9 mouse cellular contexts compared by ENCODE assay signal in genomic region chr19:60341485-60341884, GRCm38 (mm10).
A peak's percentile ranks its signal among the peaks of the same experiment; 100 is the strongest.
DNase-seq lines count a peak whose midpoint lies in the region; ATAC-seq and TF ChIP-seq lines count a peak whose summit lies in the region.
"Had no signal": no experiment of that assay in that cellular context is flagged by ENCODE, and none has a peak within 500 bp of the region (broad histone marks: within the 10 kb centered on the region; RNA-seq: fewer than 3 reads in every experiment).

No protein-coding gene starts in this region.

- no peak for TF ChIP-seq POLR2A in heart, adult 2 months (IDR thresholded peaks at IDR 0.05; ENCODE audit: insufficient read depth, low read depth, low read length)
- no peak for TF ChIP-seq POLR2A in ES-Bruce4 (IDR thresholded peaks at IDR 0.05; ENCODE audit: insufficient read depth, low read length)

- no peak for ATAC-seq in heart, embryonic 12.5 days (ENCODE audit: insufficient number of reproducible peaks, low FRiP score)

- H3K27me3 ChIP-seq in heart, adult 2 months (ENCODE audit: control insufficient read depth, insufficient read depth, low read length) = no peaks in the 10 kb centered on the region
- H3K27me3 ChIP-seq in heart, embryonic 12.5 days (replicated peaks) = no peaks in the 10 kb centered on the region
- no peaks in the 10 kb centered on the region for H3K27me3 ChIP-seq in ES-Bruce4 (ENCODE audit: control insufficient read depth, insufficient read depth, low read length, poor library complexity, severe bottlenecking)
- H3K27me3 ChIP-seq: embryonic facial prominence, embryonic 12.5 days had no signal

- no peak overlapping the region for H3K4me3 ChIP-seq in heart, adult 2 months
- no peak overlapping the region for H3K4me3 ChIP-seq in heart, embryonic 12.5 days
- H3K4me3 ChIP-seq in ES-Bruce4 (ENCODE audit: low read depth, low read length) = no peak overlapping the region
- no peak overlapping the region for H3K4me3 ChIP-seq in layer of hippocampus, adult 2 months
- H3K4me3 ChIP-seq: embryonic facial prominence, embryonic 12.5 days had no signal

- no peaks in the 10 kb centered on the region for H3K9me3 ChIP-seq in heart, embryonic 12.5 days (replicated peaks)
- no peaks in the 10 kb centered on the region for H3K9me3 ChIP-seq in ES-Bruce4 (replicated peaks; ENCODE audit: control insufficient read depth, insufficient read depth, low read length, poor library complexity, severe bottlenecking)
- H3K9me3 ChIP-seq: embryonic facial prominence, embryonic 12.5 days had no signal

- no peak overlapping the region for H3K9ac ChIP-seq in heart, adult 2 months (ENCODE audit: low read depth, low read length)
- no peak overlapping the region for H3K9ac ChIP-seq in heart, embryonic 12.5 days
- no peak overlapping the region for H3K9ac ChIP-seq in ES-Bruce4 (ENCODE audit: low read depth, poor library complexity, severe bottlenecking)
- H3K9ac ChIP-seq: embryonic facial prominence, embryonic 12.5 days had no signal

- H3K27ac ChIP-seq in heart, adult 2 months = no peak overlapping the region
- no peak overlapping the region for H3K27ac ChIP-seq in heart, embryonic 12.5 days (ENCODE audit: poor library complexity, severe bottlenecking)
- no peak overlapping the region for H3K27ac ChIP-seq in ES-Bruce4 (ENCODE audit: insufficient read depth, low read length)
- H3K27ac ChIP-seq in layer of hippocampus, adult 2 months = no peak overlapping the region
- H3K27ac ChIP-seq: embryonic facial prominence, embryonic 12.5 days had no signal

- no peak for DNase-seq in heart, adult 2 months
- peak; percentile 33 for DNase-seq in c-Kit-positive CD71-positive TER-119-negative erythroid progenitor cells, embryonic 14.5 days (ENCODE audit: low read depth)
- DNase-seq in frontal cortex, postnatal 10 days (ENCODE audit: low spot score in 2 of 2) = peak; percentile 23 to 55
- DNase-seq in layer of hippocampus, adult 2 months (ENCODE audit: low spot score in 2 of 2) = peak; percentile 49 to 80
- peak; percentile 79 for DNase-seq in lung, postnatal 36 days
- peak; percentile 8 to 56 for DNase-seq in spleen, postnatal 10 days (ENCODE audit: low spot score in 2 of 2)

- H3K79me2 ChIP-seq in heart, adult 2 months (replicated peaks; ENCODE audit: control insufficient read depth, insufficient read depth, low read length) = no peaks in the 10 kb centered on the region

- WGBS in heart, adult 2 months = 10% methylated on average over 3 of the region's 3 CpGs
- WGBS in heart, embryonic 12.5 days = 8% methylated on average over 3 of the region's 3 CpGs

- peak; percentile 83 for TF ChIP-seq CTCF in heart, adult 2 months (IDR thresholded peaks at IDR 0.05)
- peak; percentile 73 for TF ChIP-seq CTCF in ES-Bruce4 (IDR thresholded peaks at IDR 0.05; ENCODE audit: low read depth, low read length)
- peak; percentile 92 for TF ChIP-seq CTCF in layer of hippocampus, adult 2 months (conservative IDR thresholded peaks at IDR 0.05)

- H3K36me3 ChIP-seq in heart, adult 2 months (ENCODE audit: control insufficient read depth, insufficient read depth, low read length) = no peaks in the 10 kb centered on the region
- H3K36me3 ChIP-seq in heart, embryonic 12.5 days = no peaks in the 10 kb centered on the region
- H3K36me3 ChIP-seq in ES-Bruce4 (ENCODE audit: control insufficient read depth, insufficient read depth, low read length, poor library complexity, severe bottlenecking) = no peaks in the 10 kb centered on the region
- H3K36me3 ChIP-seq: embryonic facial prominence, embryonic 12.5 days had no signal

- no peak overlapping the region for H3K4me2 ChIP-seq in heart, embryonic 12.5 days
- H3K4me2 ChIP-seq: embryonic facial prominence, embryonic 12.5 days had no signal

- intact Hi-C loops in heart, adult 2 months (cut with DNase I) = loop anchor here (10.0 kb wide), 1 partner anchor 887 kb away; the partner anchor contains the start of gene Emx2

- no peaks in the 10 kb centered on the region for H3K4me1 ChIP-seq in heart, adult 2 months (ENCODE audit: control insufficient read depth, insufficient read depth, low read length)
- H3K4me1 ChIP-seq in heart, embryonic 12.5 days (replicated peaks) = no peaks in the 10 kb centered on the region
- H3K4me1 ChIP-seq in ES-Bruce4 (ENCODE audit: control insufficient read depth, insufficient read depth, low read length) = no peaks in the 10 kb centered on the region
- H3K4me1 ChIP-seq: embryonic facial prominence, embryonic 12.5 days had no signal

- no peak for TF ChIP-seq EP300 in heart, adult 2 months (IDR thresholded peaks at IDR 0.05; ENCODE audit: insufficient read depth, low read depth, low read length)
- no peak for TF ChIP-seq EP300 in ES-Bruce4 (IDR thresholded peaks at IDR 0.05; ENCODE audit: insufficient read depth, low read depth, low read length)

Comparison
In these comparisons a context has a peak if more than half of its experiments do, and no peak if none do; other contexts are left out.
1. DNase-seq: peak in c-Kit-positive CD71-positive TER-119-negative erythroid progenitor cells, embryonic 14.5 days (single experiment), frontal cortex, postnatal 10 days (2 of 2), layer of hippocampus, adult 2 months (2 of 2), lung, postnatal 36 days (single experiment) and spleen, postnatal 10 days (2 of 2); none in heart, adult 2 months (0 of 2).
2. Peak in every context shown above with its lines, with median percentiles within 50 percentile points of each other: CTCF ChIP-seq.